Mouse (Mus musculus) retina, postnatal 7 days (tissue): Measurements from ENCODE around the gene Vgll4.

ENCODE experiments used
- DNase-seq: peaks from one replicate; pipeline ENCODE4 v3.0.0-alpha.2; 2012; ENCODE audit warnings: low read depth, low spot score

The Vgll4 gene

GRCm38 (mm10) chr6:114842863-114843262 lies 126.9 kb downstream of the Vgll4 start:
- DNase-seq, result no peak

GRCm38 (mm10) chr6:114842131-114842530 lies 127.7 kb downstream of the Vgll4 start:
- DNase-seq, result no peak

- no peak for DNase-seq
These were observed 129.8 kb downstream of the Vgll4 start for GRCm38 (mm10) chr6:114840012-114840411.

GRCm38 (mm10) chr6:114838872-114839271 lies 130.9 kb downstream of the Vgll4 start:
- DNase-seq, result no peak

- no peak for DNase-seq
These were observed 133.4 kb downstream of the Vgll4 start for GRCm38 (mm10) chr6:114836433-114836832.

- DNase-seq, result no peak
These were observed 134.0 kb downstream of the Vgll4 start for GRCm38 (mm10) chr6:114835752-114836151.

- DNase-seq, result no peak
These were observed 134.4 kb downstream of the Vgll4 start for GRCm38 (mm10) chr6:114835344-114835743.

GRCm38 (mm10) chr6:114833791-114834346 lies 135.9 kb downstream of the Vgll4 start:
- no peak for DNase-seq

GRCm38 (mm10) chr6:114833058-114833685 lies 136.6 kb downstream of the Vgll4 start:
- DNase-seq, result no peak

- DNase-seq, result no peak
These were observed 138.0 kb downstream of the Vgll4 start for GRCm38 (mm10) chr6:114831807-114832206.

GRCm38 (mm10) chr6:114829660-114830438 lies 139.9 kb downstream of the Vgll4 start:
- no peak for DNase-seq

GRCm38 (mm10) chr6:114826889-114827288 lies 142.9 kb downstream of the Vgll4 start:
- DNase-seq, result no peak

GRCm38 (mm10) chr6:114821646-114822045 lies 148.1 kb downstream of the Vgll4 start:
- DNase-seq, result no peak

- DNase-seq, result no peak
These were observed 149.8 kb downstream of the Vgll4 start for GRCm38 (mm10) chr6:114819971-114820481.

GRCm38 (mm10) chr6:114818471-114818870 lies 151.3 kb downstream of the Vgll4 start:
- no peak for DNase-seq

GRCm38 (mm10) chr6:114817948-114818347 lies 151.8 kb downstream of the Vgll4 start:
- DNase-seq, result no peak

GRCm38 (mm10) chr6:114814882-114815650 lies 154.7 kb downstream of the Vgll4 start:
- DNase-seq, result no peak

GRCm38 (mm10) chr6:114814199-114814881 lies 155.5 kb downstream of the Vgll4 start:
- no peak for DNase-seq

- no peak for DNase-seq
These were observed 157.0 kb downstream of the Vgll4 start for GRCm38 (mm10) chr6:114812779-114813178.

- DNase-seq, result no peak
These were observed 157.5 kb downstream of the Vgll4 start for GRCm38 (mm10) chr6:114812322-114812721.
